Mouse (Mus musculus) cerebellum, adult 2 months (tissue): Measurements from ENCODE around the gene 1700008O03Rik.

ENCODE experiments used
- CTCF ChIP-seq: fragments of 200-500 bp; IDR thresholded peaks from 2 replicates; pipeline ENCODE4 v1.5.1; 2011; ENCODE audit warnings: low read depth, mild to moderate bottlenecking, control low read depth, low read length, moderate library complexity, borderline replicate concordance; ENCODE audit not compliant: insufficient read depth
- POLR2A ChIP-seq: fragments of 200-500 bp; IDR thresholded peaks from 2 replicates; pipeline ENCODE4 v1.6.1; 2011; ENCODE audit warnings: low read length, control low read depth, borderline replicate concordance; ENCODE audit not compliant: insufficient read depth

DNA sequence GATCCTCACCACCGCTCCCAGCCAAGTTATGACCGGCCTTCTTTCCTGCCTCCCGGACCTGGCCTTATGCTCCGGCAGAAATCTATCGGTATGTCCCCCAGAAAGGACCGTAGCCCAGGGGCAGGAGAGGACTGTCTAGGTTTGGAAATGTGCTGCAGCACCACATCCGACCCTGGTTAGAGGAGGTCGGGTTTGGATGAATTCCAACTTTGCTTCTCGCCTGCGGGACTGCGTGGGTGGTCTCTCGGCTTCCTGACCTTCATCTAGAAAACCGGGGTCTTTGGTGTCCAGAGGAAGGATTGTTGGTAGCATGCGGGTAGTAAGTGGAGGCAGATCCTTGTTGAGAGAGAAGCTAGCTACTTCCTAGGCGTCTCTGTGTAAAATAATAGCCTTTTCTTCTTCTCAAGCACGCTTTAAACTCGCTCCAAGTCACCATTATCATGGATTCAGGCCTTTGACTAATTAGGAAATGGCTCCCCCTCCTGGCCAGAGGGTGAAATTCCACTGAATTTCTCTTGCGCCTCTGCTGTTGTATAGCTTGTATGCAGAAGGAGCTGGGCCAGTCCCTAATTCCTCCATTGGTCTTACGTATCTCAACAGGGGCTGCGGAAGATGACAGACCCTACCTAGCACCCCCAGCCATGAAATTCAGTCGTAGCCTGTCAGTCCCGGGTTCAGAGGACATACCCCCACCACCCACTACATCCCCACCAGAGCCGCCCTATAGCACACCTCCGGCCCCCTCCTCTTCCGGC, 34.5 kb downstream of the 1700008O03Rik start:
- TF ChIP-seq POLR2A (no peak), CTCF (peak; percentile 83)
